Mouse (Mus musculus) layer of hippocampus, postnatal 10 days (tissue): ENCODE data around the gene Rsu1. TPM values are rescaled to one million over a fixed set of nuclear protein-coding genes. Genes with fewer than 3 reads are reported as not detected.

ENCODE experiments used
- DNase-seq, 2 experiments: peaks; one replicate each; pipeline ENCODE4 v3.0.0; 2021; ENCODE audit warnings: low spot score in 2 of 2
- total RNA-seq, 2 experiments: library from RNA; stranded (reverse); gene quantifications; 2 replicates each; pipeline ENCODE4 v1.2.3; 2021

Rsu1 gene
- total RNA-seq, 2 experiments from 2014 or later, result 46.9 to 54.9 TPM

DNA sequence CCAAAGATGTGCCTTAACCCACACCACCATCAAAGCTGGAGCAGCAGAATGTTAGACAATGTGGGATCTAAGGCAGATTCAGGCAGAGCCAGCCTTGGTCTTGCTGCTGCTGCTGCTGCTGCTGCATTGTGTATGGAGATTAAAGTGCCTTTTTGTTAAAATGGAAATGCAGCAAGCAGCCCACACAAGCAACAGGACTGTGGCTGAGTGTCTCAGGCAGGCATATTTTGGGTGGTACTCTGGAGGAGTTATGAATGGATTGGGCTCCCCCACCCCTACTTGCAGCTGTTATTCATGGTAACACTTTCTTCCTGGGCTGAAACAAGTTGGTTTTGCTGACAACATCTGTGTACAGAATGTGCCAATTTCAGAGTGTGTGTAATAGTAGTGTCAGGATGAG, 199.0 kb downstream of the Rsu1 start:
- no peak for DNase-seq

DNA sequence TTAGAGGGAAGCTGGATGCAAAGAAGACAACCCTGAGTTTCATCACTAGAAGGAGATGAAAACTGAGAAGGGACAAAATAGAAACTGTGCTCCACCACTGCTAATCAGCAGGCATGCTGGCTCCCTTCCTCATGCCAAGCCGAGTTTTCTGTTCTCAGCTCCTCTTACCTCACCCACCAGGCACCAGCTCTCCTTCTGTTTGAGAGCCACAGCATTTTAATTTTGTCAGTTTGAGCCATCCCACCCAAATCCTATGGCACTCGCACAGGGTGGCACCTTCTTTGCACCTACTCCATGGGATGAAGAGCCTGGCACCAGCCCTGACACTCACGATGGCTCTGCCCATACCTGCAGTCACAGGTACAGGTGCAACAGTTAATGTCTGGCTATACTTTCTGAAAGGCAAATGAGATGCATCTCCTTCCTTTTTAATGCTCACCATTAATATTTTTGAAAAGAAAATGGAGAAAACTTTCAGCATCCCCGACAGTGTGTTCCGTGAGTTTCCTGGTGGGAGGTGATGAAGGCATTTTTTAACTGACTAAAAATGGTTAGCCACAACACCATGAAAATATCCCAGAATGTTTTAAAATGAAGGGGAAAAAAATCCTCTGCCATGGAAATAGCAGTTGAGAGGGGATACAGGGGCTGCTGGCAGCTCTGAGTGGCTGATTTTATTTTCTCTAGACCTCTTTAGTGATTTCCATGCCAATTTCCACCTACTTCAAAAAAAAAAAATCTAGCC, 210.6 kb downstream of the Rsu1 start:
- no peak for DNase-seq

DNA sequence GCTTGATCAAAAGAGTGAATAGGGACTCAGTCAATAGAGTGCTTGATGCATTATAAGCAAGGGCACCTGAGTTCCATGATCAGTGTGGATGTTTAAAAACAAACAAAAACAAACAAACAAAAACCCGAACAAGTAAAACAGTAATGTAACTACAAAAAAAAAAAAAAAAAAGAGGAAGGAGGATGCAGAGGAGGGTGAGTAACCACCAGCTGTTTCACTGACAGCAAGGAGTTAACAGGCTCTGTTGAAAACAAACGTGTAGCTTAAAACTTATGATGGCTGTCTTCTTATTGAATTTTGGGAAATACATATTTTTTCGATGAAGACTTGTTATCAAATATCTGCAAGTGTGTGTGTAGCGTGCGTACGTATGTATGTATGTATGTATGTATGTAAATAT, 222.6 kb downstream of the Rsu1 start:
- no peak for DNase-seq

DNA sequence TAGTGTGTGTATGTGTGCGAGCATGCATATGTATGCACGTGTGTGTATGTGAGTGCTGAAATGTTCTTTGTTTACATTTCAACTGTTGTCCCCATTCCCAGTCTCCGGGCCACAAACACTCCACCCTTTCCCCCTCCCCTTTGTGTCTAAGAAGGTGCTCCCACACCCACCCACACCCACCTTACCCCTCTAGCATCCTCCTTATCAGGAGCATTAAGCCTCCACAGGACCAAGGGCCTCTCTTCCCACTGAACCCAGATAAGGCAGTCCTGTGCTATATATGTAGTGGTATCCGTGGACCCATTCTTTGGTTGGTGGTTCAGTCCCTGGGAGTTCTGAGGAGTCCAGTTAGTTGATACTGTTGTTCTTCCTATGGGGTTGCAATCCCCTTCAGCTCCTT, 226.7 kb downstream of the Rsu1 start:
- no peak for DNase-seq

DNA sequence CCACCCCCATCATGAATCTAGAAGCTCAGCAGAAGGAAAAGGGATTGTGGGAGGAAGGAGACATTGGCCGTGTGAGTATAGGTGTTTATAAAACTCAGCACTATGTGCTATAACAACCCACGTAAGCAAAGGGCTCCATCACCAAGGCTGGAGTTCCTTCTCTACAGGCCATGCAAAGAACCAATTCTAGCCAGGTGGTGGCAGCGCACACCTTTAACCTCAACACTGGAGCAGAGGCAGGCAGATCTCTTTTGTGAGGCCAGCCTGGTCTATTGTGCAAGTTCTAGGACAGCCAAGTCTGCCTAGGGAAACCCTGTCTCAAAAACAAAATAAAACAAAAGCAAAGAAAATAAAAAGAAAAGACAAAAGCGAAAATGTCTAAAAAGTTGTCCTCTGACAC, 231.4 kb downstream of the Rsu1 start:
- DNase-seq, result no peak

DNA sequence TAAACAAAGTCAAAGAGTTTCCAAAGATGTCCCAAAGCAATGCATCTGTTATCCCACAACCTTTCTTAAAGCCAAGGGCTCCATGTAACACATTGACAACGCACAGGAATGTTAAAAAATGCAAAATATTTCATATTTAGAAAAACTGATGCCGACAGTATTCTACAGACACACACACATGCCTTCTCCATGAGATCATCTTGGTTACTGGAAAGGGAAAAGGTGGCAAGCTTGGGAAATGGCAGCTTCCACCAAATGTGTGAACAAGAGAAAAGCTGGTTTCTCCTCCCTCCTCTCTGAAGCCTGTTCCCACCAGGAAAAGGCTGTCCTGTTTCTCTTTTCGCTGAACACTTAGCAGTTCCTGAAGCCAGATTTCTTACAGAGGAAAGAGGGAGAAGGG, 232.4 kb downstream of the Rsu1 start:
- DNase-seq, result no peak

Other genes starting within 250 kb of the Rsu1 start
- under 1 TPM; 0.33 to 0.34 TPM for gene Cubn, start 220.4 kb upstream of the Rsu1 start, total RNA-seq